Mouse (Mus musculus) right cerebral cortex, postnatal 10 days (tissue): ENCODE results near the gene Mbtps2.

Source experiments
- DNase-seq, 2 experiments: peaks; one replicate each; pipeline ENCODE4 v3.0.0; 2021; ENCODE audit warnings: low spot score in 2 of 2

The Mbtps2 gene

DNA sequence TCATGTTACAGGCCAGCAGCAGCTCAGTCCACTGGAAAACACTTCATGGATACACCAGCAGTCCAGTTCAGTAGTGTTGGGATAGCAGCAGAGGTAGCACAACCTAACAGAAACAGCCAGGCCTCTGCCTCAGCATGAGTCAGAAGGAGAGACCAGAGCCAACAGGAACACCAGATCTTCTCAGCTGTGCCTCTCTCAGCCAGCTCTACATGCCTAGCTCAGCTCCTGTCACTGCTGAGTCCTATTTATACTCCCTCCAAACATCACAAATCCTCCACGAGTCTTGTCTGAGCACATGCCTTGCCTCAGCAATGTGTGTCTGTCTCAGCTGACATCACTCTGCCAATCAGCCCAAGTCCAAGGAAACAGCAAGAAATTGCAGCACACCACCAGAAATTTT, 94.0 kb downstream of the Mbtps2 start:
- DNase-seq: no peak

- no peak for DNase-seq
Measured at GRCm38 (mm10) chrX:157501871-157502270, 96.6 kb downstream of the Mbtps2 start.

DNA sequence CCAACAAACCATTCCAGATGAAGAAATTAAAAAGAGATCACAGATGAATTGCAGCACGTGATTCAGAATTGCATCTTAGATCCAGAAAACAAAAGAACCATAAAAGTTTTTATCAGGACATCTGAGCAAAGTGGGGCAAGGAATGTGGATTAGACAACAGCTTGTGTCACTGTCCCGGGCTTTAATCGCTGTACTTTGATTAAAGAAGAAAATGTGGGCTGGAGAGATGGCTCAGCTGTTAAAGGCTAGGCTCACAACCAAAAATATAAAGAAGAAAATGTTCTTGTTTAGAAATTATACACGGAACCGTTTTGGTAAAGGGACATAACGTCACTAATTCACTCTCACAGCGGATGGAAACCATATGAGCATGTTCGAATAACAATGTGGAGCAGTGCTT, 98.5 kb downstream of the Mbtps2 start:
- no peak for DNase-seq

DNA sequence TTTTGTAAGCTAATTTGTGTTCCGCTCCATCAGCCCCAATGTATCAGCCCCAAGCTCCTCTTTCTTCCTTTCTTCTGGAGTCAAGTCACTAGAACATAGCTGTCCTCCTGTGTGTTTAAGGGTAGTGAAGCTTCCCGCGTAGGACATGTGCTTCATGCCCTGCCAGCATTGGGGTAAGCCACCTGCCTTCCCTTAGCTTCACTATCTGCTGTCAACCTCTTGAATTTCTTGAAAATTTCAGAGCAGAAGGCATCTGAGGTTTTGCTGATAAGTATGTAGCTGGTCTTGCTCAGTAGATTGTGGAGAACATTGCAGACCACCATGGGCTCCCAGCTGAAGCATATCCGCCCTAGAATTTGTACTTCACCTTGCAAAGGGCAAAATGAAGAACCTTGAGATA, 105.4 kb downstream of the Mbtps2 start:
- DNase-seq: no peak

- DNase-seq: peak; percentile 52 to 69
Measured at GRCm38 (mm10) chrX:157491944-157492726, 106.4 kb downstream of the Mbtps2 start, which contains the start of gene Sms. TSS of gene Sms (minus strand) at chrX:157492287.

- DNase-seq: peak; percentile 34 to 48
Measured at GRCm38 (mm10) chrX:157491145-157491935, 107.2 kb downstream of the Mbtps2 start.

GRCm38 (mm10) chrX:157490769-157491144, 107.8 kb downstream of the Mbtps2 start:
- peak; percentile 37 to 52 for DNase-seq

- DNase-seq: peak in 1 of 2 experiments; percentile 22
Measured at GRCm38 (mm10) chrX:157489871-157490721, 108.4 kb downstream of the Mbtps2 start.

GRCm38 (mm10) chrX:157488831-157489230, 109.7 kb downstream of the Mbtps2 start:
- DNase-seq: no peak

DNA sequence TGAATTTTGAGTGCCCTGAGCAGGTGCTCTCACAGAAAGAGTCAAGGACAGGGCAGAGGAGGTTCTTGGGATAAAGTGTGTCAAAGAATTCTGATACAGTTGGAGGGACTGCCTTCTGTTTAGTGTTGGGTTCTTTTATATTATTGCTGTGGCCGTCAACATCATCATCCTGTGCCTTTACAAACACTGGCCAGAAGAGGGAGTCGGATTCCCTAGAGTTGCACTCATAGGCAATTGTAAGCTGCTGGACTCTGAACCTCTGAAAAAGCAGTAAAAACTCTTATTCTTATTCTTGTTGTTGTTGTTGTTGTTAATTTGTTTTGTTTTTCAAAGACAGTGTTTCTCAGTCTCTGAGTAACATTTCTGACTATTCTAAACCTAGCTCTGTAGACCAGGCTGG, 111.8 kb downstream of the Mbtps2 start:
- DNase-seq: peak in 1 of 2 experiments; percentile 25
